Mouse (Mus musculus) olfactory bulb, adult 2 months (tissue): ENCODE results near the gene Glrp1. TPM values are rescaled to one million over a fixed set of nuclear protein-coding genes. Genes with fewer than 3 reads are reported as not detected.

ENCODE experiments used
- H3K27ac ChIP-seq: fragments of 200-500 bp; 2 replicates; pipeline ENCODE4 v1.5.1; 2012; ENCODE audit warnings: low read depth, low read length; ENCODE audit not compliant: insufficient read depth
- H3K4me1 ChIP-seq: fragments of 200-500 bp; 2 replicates; pipeline ENCODE4 v1.6.1; 2012; ENCODE audit warnings: low read length; ENCODE audit not compliant: control insufficient read depth, insufficient read depth
- H3K4me3 ChIP-seq: fragments of 200-500 bp; 2 replicates; pipeline ENCODE4 v1.5.1; 2012; ENCODE audit warnings: mild to moderate bottlenecking, low read depth, low read length, moderate library complexity; ENCODE audit not compliant: insufficient read depth
- CTCF ChIP-seq: fragments of 200-500 bp; IDR thresholded peaks from 2 replicates; pipeline ENCODE4 v1.5.1; 2012; ENCODE audit warnings: low read depth, mild to moderate bottlenecking, low read length, moderate library complexity; ENCODE audit not compliant: insufficient read depth
- POLR2A ChIP-seq: fragments of 200-500 bp; IDR thresholded peaks from 2 replicates; pipeline ENCODE4 v1.6.1; 2012; ENCODE audit warnings: mild to moderate bottlenecking, low read depth, low read length, moderate library complexity; ENCODE audit not compliant: insufficient read depth
- WGBS: fragments of 180-500 bp; shearing (Covaris S2); methylation state at CpG from one replicate; pipeline ENCODE4 v1.1.7; 2018; 5-methylcytosine and 5-hydroxymethylcytosine counted together
- polyA plus RNA-seq: library from polyadenylated mRNA; stranded (reverse); fragments of >200 nt; gene quantifications from 2 replicates; pipeline ENCODE4 v1.2.4, GENCODE M21; 2012; ENCODE audit warnings: low replicate concordance; ENCODE audit not compliant: missing spikeins, insufficient read depth, insufficient read length

The Glrp1 gene
- polyA plus RNA-seq, 1 experiment = not detected

DNA sequence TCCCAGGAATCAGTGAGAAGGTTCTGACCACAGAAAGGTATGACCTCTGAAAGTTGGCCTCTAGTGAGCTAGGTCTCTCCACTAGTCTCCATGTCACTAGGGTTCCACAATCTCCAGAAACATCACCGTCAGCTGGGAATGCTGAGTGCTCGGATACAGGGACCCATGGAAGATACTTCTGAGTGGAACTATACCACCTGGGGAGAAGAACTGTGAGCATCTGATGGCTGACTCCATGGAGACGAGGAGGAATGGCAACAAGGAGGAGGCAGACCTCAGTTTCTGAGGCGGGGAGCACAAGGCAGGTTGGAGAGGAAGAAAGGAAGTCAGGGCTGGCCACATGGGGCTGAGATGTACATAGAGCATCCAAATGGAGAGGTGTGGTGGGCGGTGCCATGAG lies 50.2 kb downstream of the Glrp1 start:
- no peaks in the 10 kb centered on the region for H3K4me1 ChIP-seq
- no peak for TF ChIP-seq POLR2A
- TF ChIP-seq CTCF = no peak
- H3K4me3 ChIP-seq = no peak overlapping the region
- WGBS = 86% methylated on average over 5 of the region's 5 CpGs
- no peak overlapping the region for H3K27ac ChIP-seq

DNA sequence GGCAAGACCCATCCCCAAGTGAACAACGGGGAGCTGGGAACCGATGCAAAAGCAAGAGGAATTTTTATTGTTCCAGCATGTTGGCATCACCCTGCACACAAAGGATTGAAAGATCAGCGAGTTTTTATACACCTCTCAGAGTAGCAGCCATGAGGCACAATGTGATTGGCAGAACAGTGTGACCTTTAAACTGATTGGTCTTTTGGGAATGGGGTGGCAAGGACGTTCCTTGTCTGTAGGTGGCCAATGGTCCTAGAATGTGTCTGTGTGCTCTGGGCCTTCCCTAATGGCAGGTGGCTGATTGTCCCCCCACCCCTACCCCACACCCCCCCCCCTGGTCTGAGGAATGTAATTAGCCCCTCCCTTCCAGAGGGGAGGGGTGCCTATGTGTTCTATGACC lies 50.7 kb downstream of the Glrp1 start:
- 92% methylated on average over 4 of the region's 4 CpGs for WGBS
- TF ChIP-seq CTCF (no peak), POLR2A (no peak)
- H3K27ac ChIP-seq = no peak overlapping the region
- no peak overlapping the region for H3K4me3 ChIP-seq
- no peaks in the 10 kb centered on the region for H3K4me1 ChIP-seq

DNA sequence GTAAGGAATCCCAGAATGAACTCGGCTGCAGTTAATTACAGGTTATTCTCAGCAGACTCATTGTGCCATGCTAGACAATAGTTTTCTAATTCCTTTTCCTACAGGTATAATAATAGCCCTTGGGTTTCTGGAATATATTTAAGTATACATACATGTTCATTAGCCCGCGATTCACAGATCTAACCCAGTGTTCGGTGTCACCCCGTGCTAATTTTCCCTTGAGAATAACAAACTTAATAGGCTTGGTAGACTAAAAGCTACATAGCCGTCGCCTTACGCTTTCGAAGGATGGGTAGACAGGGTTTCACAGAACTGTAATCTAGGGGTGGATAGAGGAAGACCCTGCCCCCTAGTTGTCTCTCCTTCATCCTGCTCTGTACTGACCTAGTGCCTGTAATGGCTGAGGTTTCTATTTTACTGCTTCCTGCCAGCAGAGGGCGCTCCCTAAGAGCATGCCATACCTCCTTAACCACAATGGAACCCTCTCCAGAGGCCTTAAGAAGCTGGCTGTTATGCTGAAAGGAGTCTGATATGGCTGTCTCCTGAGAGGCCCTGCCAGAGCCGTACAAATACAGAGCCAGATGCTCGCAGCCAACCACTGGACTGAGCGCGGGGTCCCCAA lies 53.3 kb downstream of the Glrp1 start:
- Histone ChIP-seq H3K27ac (no peak overlapping the region), H3K4me3 (no peak overlapping the region), H3K4me1 (no peaks in the 10 kb centered on the region)
- 27% methylated on average over 14 of the region's 14 CpGs for WGBS
- TF ChIP-seq POLR2A (no peak), CTCF (no peak)

DNA sequence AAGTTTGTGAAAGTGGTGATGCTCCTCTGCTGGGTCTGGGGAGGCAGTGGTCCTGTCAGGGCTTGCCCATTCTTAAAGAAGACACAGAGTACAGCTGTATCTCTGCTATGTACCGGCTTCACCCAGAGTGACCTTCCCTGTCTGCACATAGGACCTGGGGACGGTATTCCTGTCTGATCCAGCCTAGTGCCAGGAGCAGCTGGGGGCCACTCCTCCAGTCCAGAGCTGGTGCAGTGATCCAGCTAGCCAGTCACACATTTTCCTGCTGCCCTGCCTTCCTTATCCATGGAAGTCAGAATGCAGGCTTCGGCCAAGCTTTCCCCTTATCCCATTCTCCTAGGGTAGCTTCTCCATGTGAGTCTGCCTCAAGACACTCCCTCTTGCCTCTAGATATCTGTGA lies 54.1 kb downstream of the Glrp1 start:
- no peaks in the 10 kb centered on the region for H3K4me1 ChIP-seq
- H3K4me3 ChIP-seq = no peak overlapping the region
- TF ChIP-seq POLR2A (no peak), CTCF (no peak)
- H3K27ac ChIP-seq = no peak overlapping the region
- WGBS = 89% methylated on average over 3 of the region's 3 CpGs

DNA sequence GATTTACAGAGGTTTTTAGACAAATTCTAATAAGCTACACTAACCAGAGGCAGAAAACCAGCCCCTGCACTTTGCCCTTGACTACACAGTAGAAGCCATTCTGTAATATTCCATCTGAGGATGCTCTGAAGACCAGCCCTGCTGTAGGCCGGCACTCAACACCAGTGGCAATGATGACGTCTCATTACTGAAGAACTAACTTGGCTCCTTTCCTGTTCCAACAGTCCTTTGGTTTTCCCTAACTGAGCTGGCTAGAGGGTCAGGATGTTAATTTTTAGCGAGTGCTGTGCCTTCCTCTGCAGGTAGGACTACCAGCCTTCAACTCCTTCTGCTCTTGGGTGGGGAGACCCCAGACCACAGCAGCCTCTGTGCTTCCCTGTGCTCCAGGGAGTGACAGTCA lies 55.2 kb downstream of the Glrp1 start:
- Histone ChIP-seq H3K4me1 (no peaks in the 10 kb centered on the region), H3K27ac (no peak overlapping the region), H3K4me3 (no peak overlapping the region)
- WGBS = 74% methylated on average over 3 of the region's 3 CpGs
- TF ChIP-seq POLR2A (no peak), CTCF (no peak)

DNA sequence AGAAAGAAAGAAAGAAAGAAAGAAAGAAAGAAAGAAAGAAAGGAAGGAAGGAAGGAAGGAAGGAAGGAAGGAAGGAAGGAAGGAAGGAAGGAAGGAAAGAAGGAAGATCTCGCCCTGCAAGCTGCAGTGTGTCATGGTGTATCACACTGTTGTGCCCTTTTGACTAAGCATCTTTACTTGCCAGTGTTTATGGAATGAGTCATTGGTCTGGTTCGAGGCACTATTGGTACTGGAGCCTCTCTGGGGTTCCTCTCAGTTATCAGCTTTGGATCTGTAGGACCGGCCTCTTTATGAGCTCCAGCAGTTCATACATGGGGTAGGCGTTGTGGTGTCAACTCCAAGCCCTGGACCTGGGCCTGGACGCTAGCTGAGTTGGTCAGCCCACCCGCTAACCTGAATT lies 57.7 kb downstream of the Glrp1 start:
- H3K4me3 ChIP-seq = no peak overlapping the region
- no peak for TF ChIP-seq POLR2A
- TF ChIP-seq CTCF = no peak
- 86% methylated on average over 6 of the region's 6 CpGs for WGBS
- H3K4me1 ChIP-seq = no peaks in the 10 kb centered on the region
- H3K27ac ChIP-seq = no peak overlapping the region

DNA sequence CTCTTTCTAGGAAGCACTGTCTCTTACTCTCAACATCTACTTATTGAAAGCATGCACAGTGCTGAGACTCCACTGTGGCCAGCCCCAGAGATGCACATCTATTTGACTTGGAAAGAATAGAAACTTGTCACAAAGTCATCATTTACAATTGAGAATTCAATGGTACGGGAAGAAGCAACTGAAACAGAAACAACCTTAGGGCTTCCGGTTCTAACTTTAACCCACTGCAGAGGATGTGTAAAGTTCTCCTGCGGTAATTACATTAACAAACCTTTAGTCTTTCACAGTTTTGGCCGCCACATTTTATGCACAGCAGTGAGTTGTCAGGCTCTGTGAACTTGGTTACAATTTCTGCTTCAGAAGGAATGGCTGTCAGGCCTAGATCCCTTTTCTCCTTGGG lies 59.2 kb downstream of the Glrp1 start:
- Histone ChIP-seq H3K4me3 (no peak overlapping the region), H3K4me1 (no peaks in the 10 kb centered on the region), H3K27ac (no peak overlapping the region)
- 86% methylated on average over 4 of the region's 4 CpGs for WGBS
- no peak for TF ChIP-seq POLR2A
- no peak for TF ChIP-seq CTCF

Other genes with a start within 250 kb of the Glrp1 start
- gene Hjurp, start 232.4 kb downstream of the Glrp1 start, polyA plus RNA-seq = 157 TPM in 1 of 2 replicates, not detected in the other
- not detected in 2 replicates for gene Trpm8, start 232.4 kb downstream of the Glrp1 start, polyA plus RNA-seq
- gene Spp2, start 103.1 kb downstream of the Glrp1 start, polyA plus RNA-seq = not detected in 2 replicates
- not detected in 2 replicates for gene Arl4c, start 192.2 kb upstream of the Glrp1 start, polyA plus RNA-seq